ENCODE assay signal across 9 mouse cellular contexts in genomic region chr2:38164326-38165035, GRCm38 (mm10).
A peak's percentile ranks its signal among the peaks of the same experiment; 100 is the strongest.
DNase-seq lines count a peak whose midpoint lies in the region; ATAC-seq and TF ChIP-seq lines count a peak whose summit lies in the region.
"Had no signal": no experiment of that assay in that cellular context is flagged by ENCODE, and none has a peak within 500 bp of the region (broad histone marks: within the 10 kb centered on the region; RNA-seq: fewer than 3 reads in every experiment).

No protein-coding gene starts in this region.

- no peak for TF ChIP-seq POLR2A in liver, adult 2 months (IDR thresholded peaks at IDR 0.05; ENCODE audit: extremely low read depth, insufficient read depth, low read length)

- H3K4me1 ChIP-seq in liver, adult 2 months (ENCODE audit: control insufficient read depth, insufficient read depth, low read length) = peaks cover 17% of the 10 kb centered on the region
- H3K4me1 ChIP-seq: lung, embryonic 15.5 days had no signal

- 21% methylated on average over 5 of the region's 5 CpGs for WGBS in liver, adult 2 months

- peak overlapping the region; percentile 17; the same call in 1 of the 2 replicates for H3K4me3 ChIP-seq in liver, adult 2 months (ENCODE audit: insufficient read depth, low read depth, low read length)
- H3K4me3 ChIP-seq: lung, embryonic 15.5 days had no signal

- H3K27ac ChIP-seq in liver, adult 2 months (replicated peaks; ENCODE audit: insufficient read depth, low read depth, low read length) = no peak overlapping the region
- H3K27ac ChIP-seq: lung, embryonic 15.5 days had no signal

- no peak for ATAC-seq in frontal cortex, adult (ENCODE audit: low TSS enrichment)

- intact Hi-C loops in left cerebral cortex, postnatal 25 days (cut with DNase I) = no loop called here

- no peaks in the 10 kb centered on the region; the same call in 1 of the 2 replicates for H3K79me2 ChIP-seq in liver, adult 2 months (ENCODE audit: control insufficient read depth, insufficient read depth, low read length)

- TF ChIP-seq CTCF in liver, adult 2 months (IDR thresholded peaks at IDR 0.05; ENCODE audit: low read depth, low read length) = no peak

- no peaks in the 10 kb centered on the region for H3K36me3 ChIP-seq in liver, adult 2 months (ENCODE audit: control insufficient read depth, insufficient read depth, low read length)
- H3K36me3 ChIP-seq: lung, embryonic 15.5 days had no signal

- H3K9ac ChIP-seq in liver, adult 2 months (ENCODE audit: low read depth, low read length) = no peak overlapping the region
- H3K9ac ChIP-seq: lung, embryonic 15.5 days had no signal

- no peaks in the 10 kb centered on the region for H3K27me3 ChIP-seq in liver, adult 2 months (ENCODE audit: control insufficient read depth, insufficient read depth, low read length)
- H3K27me3 ChIP-seq: lung, embryonic 15.5 days had no signal

- peak; percentile 24 to 82 for DNase-seq in adrenal gland, adult (ENCODE audit: inconsistent age in 2 of 2, low spot score in 1 of 2)
- no peak for DNase-seq in adrenal gland, adult 18-20 months (ENCODE audit: low spot score in 2 of 2)
- peak; percentile 5 for DNase-seq in thymus, postnatal 14 days
- DNase-seq in thymus, postnatal 25 days = no peak
- peak; percentile 70 for DNase-seq in liver, adult 2 months (ENCODE audit: extremely low read depth, low read depth, low spot score)
- DNase-seq in cerebellum, adult 11-12 months = no peak
- DNase-seq in left cerebral cortex, postnatal 25 days (ENCODE audit: low spot score in 2 of 2) = no peak

Comparison
In these comparisons a context has a peak if more than half of its experiments do, and no peak if none do; other contexts are left out.
1. DNase-seq: peak in adrenal gland, adult (2 of 2), thymus, postnatal 14 days (single experiment) and liver, adult 2 months (single experiment); none in adrenal gland, adult 18-20 months (0 of 2), thymus, postnatal 25 days (single experiment), cerebellum, adult 11-12 months (single experiment) and left cerebral cortex, postnatal 25 days (0 of 2).